Mouse (Mus musculus) ES-Bruce4 (cell line): Measurements from ENCODE around the gene Fxr2. TPM values are rescaled to one million over a fixed set of nuclear protein-coding genes. Genes with fewer than 3 reads are reported as not detected.
"Not testable (repeated sequence)": the region's sequence is repeated elsewhere in the genome, so short reads cannot be mapped to it uniquely, and the experiment has no call there.

Source experiments
- H3K27ac ChIP-seq: 2 replicates; pipeline ENCODE4 v1.5.1; 2012; ENCODE audit warnings: low read length, inconsistent platforms; ENCODE audit not compliant: insufficient read depth
- H3K27me3 ChIP-seq: 2 replicates; pipeline ENCODE4 v1.6.1; 2012; ENCODE audit warnings: mild to moderate bottlenecking, low read length, inconsistent platforms; ENCODE audit not compliant: control insufficient read depth, poor library complexity, insufficient read depth, severe bottlenecking
- H3K36me3 ChIP-seq: 2 replicates; pipeline ENCODE4 v1.6.1; 2012; ENCODE audit warnings: inconsistent platforms, mild to moderate bottlenecking, low read length, moderate library complexity; ENCODE audit not compliant: control insufficient read depth, poor library complexity, insufficient read depth, severe bottlenecking
- H3K4me1 ChIP-seq: one replicate; pipeline ENCODE4 v1.8.1; 2011; ENCODE audit warnings: low read length; ENCODE audit not compliant: control insufficient read depth, insufficient read depth
- H3K4me3 ChIP-seq: 2 replicates; pipeline ENCODE4 v1.5.1; 2011; ENCODE audit warnings: low read depth, mild to moderate bottlenecking, low read length
- H3K9ac ChIP-seq: 2 replicates; pipeline ENCODE4 v1.6.1; 2012; ENCODE audit warnings: low read depth, mild to moderate bottlenecking, inconsistent platforms; ENCODE audit not compliant: poor library complexity, severe bottlenecking
- H3K9me3 ChIP-seq: replicated peaks from 2 replicates; pipeline ENCODE4 v1.6.1; 2012; ENCODE audit warnings: mild to moderate bottlenecking, low read length, inconsistent platforms; ENCODE audit not compliant: control insufficient read depth, poor library complexity, insufficient read depth, severe bottlenecking
- CTCF ChIP-seq: IDR thresholded peaks from one replicate; pipeline ENCODE4 v1.8.1; 2011; ENCODE audit warnings: low read depth, low read length
- EP300 ChIP-seq: IDR thresholded peaks from 2 replicates; pipeline ENCODE4 v1.6.1; 2011; ENCODE audit warnings: low read depth, low read length; ENCODE audit not compliant: insufficient read depth
- POLR2A ChIP-seq: IDR thresholded peaks from one replicate; pipeline ENCODE4 v1.8.1; 2011; ENCODE audit warnings: low read length; ENCODE audit not compliant: insufficient read depth
- polyA plus RNA-seq: library from polyadenylated mRNA; stranded (reverse); fragments of >200 nt; gene quantifications from 2 replicates; pipeline ENCODE4 v1.2.4, GENCODE M21; 2011; ENCODE audit warnings: low read depth; ENCODE audit not compliant: missing spikeins, insufficient read depth, insufficient read length

Fxr2 gene
- polyA plus RNA-seq, 1 experiment = 170 TPM

DNA sequence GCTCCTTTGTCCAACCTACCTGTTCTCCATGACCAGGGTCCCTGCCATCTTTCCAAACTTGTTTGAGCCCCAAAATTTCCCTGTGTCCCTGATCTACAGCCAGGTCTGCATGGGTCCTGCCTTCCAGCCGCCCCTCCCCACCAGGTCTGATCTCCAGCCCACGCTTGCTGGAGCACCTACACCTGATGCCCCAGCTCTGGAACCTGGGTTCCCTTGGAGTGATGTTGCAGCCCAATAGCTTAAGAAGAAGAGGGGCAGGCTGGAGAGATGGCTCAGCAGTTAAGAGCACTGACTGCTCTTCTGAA, 26.3 kb upstream of the Fxr2 start:
- H3K4me3 ChIP-seq = 0 out of 2 replicates have a peak overlapping the region, but pooled peaks have one; percentile 7
- no peak for TF ChIP-seq EP300
- no peak for TF ChIP-seq CTCF
- no peak for TF ChIP-seq POLR2A
- H3K4me1 ChIP-seq = no peaks in the 10 kb centered on the region
- H3K27me3 ChIP-seq = peaks cover 8% of the 10 kb centered on the region
- peak overlapping the region; percentile 31; the same call in 1 of the 2 replicates for H3K9ac ChIP-seq
- H3K9me3 ChIP-seq = no peaks in the 10 kb centered on the region
- H3K36me3 ChIP-seq = no peaks in the 10 kb centered on the region
- no peak overlapping the region for H3K27ac ChIP-seq

GRCm38 (mm10) chr11:69606832-69607231, 26.0 kb upstream of the Fxr2 start:
- no peak for TF ChIP-seq CTCF
- Histone ChIP-seq H3K9me3 (no peaks in the 10 kb centered on the region), H3K4me3 (no peak overlapping the region), H3K36me3 (no peaks in the 10 kb centered on the region), H3K27me3 (peaks cover 8% of the 10 kb centered on the region), H3K27ac (no peak overlapping the region), H3K9ac (no peak overlapping the region), H3K4me1 (no peaks in the 10 kb centered on the region)

GRCm38 (mm10) chr11:69608525-69608924, 24.3 kb upstream of the Fxr2 start:
- Histone ChIP-seq H3K4me3 (no peak overlapping the region), H3K27ac (no peak overlapping the region), H3K9ac (no peak overlapping the region), H3K27me3 (peaks cover 8% of the 10 kb centered on the region), H3K4me1 (peaks cover 1% of the 10 kb centered on the region), H3K9me3 (no peaks in the 10 kb centered on the region), H3K36me3 (no peaks in the 10 kb centered on the region)
- TF ChIP-seq EP300 (no peak), POLR2A (no peak), CTCF (no peak)

DNA sequence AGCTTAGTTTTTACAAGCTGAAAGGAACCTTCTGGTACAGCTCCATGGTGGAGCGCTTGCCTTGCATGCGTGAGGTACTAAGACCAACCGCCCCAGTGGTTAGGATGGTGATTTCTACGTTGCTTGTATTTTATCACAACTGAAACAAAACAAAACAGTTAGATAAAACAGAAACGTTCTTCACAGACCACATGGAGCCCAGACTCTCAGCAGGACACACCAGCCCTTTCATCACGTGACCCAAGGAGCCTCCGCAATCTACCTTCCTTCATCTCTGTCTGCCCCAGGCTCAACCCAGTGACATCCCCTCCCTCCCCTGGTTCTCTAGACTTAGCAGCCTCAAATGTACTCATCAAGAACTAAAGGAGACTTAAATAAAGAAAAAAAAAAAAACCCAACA, 23.4 kb upstream of the Fxr2 start:
- Histone ChIP-seq H3K4me1 (peaks cover 3% of the 10 kb centered on the region), H3K36me3 (no peaks in the 10 kb centered on the region), H3K27me3 (peaks cover 8% of the 10 kb centered on the region), H3K9ac (no peak overlapping the region), H3K9me3 (no peaks in the 10 kb centered on the region), H3K27ac (no peak overlapping the region), H3K4me3 (no peak overlapping the region)
- TF ChIP-seq POLR2A (no peak), CTCF (no peak), EP300 (no peak)

GRCm38 (mm10) chr11:69610899-69611298, 21.9 kb upstream of the Fxr2 start:
- no peak for TF ChIP-seq EP300
- no peak for TF ChIP-seq POLR2A
- no peak for TF ChIP-seq CTCF
- Histone ChIP-seq H3K36me3 (no peaks in the 10 kb centered on the region), H3K9me3 (no peaks in the 10 kb centered on the region), H3K27me3 (no peaks in the 10 kb centered on the region), H3K27ac (no peak overlapping the region), H3K4me3 (no peak overlapping the region), H3K4me1 (peaks cover 3% of the 10 kb centered on the region), H3K9ac (no peak overlapping the region)

- Histone ChIP-seq H3K9me3 (no peaks in the 10 kb centered on the region), H3K9ac (peak overlapping the region; percentile 45), H3K4me1 (peaks cover 3% of the 10 kb centered on the region), H3K4me3 (peak overlapping the region; percentile 19), H3K36me3 (no peaks in the 10 kb centered on the region), H3K27ac (no peak overlapping the region), H3K27me3 (no peaks in the 10 kb centered on the region)
- TF ChIP-seq POLR2A (no peak), CTCF (peak; percentile 79), EP300 (0 out of 2 replicates have a peak, but pooled peaks have one; percentile 28)
Observed at GRCm38 (mm10) chr11:69613553-69614256, 19.1 kb upstream of the Fxr2 start.

DNA sequence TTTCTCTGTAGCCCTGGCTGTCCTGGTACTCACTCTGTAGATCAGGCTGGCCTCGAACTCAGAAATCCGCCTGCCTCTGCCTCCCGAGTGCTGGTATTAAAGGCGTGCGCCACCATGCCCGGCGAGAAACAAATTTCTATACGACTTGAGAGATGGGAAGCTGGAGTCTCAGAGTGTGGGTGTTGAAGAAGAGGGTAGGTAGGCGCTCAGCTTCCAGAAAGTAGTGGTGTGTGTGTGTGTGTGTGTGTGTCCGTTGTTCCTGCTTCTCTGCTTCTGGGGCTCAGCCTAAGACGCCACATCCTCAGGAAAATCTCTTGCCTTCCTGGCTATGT, 18.6 kb upstream of the Fxr2 start:
- H3K4me1 ChIP-seq, H3K9me3 ChIP-seq, H3K27me3 ChIP-seq, H3K36me3 ChIP-seq, H3K27ac ChIP-seq: not testable (repeated sequence)
- Histone ChIP-seq H3K9ac (peak overlapping the region; percentile 15; the same call in 1 of the 2 replicates), H3K4me3 (peak overlapping the region; percentile 25)
